ENCODE assay signal across 8 mouse cellular contexts in genomic region chr6:90463228-90463862, GRCm38 (mm10). TPM values are rescaled to one million over a fixed set of nuclear protein-coding genes. Genes with fewer than 3 reads are reported as not detected.
A peak's percentile ranks its signal among the peaks of the same experiment; 100 is the strongest.
DNase-seq lines count a peak whose midpoint lies in the region; ATAC-seq lines count a peak whose summit lies in the region.

No protein-coding gene starts in this region.

- under 1% methylated on average over 31 of the region's 31 CpGs for WGBS in liver, embryonic 15.5 days (ENCODE audit: insufficient replicate concordance)
- under 1% methylated on average over 31 of the region's 31 CpGs for WGBS in neural tube, embryonic 15.5 days

- peak; percentile 87 for DNase-seq in Muller cell, postnatal 12 days (ENCODE audit: inconsistent ontology term)
- peak; percentile 81 for DNase-seq in cerebellum, adult 9-10 months
- peak; percentile 91 to 93 for DNase-seq in heart, postnatal 36 days
- peak; percentile 85 to 93 for DNase-seq in layer of hippocampus, adult 18-20 months (ENCODE audit: low spot score in 2 of 2)
- peak; percentile 70 to 93 for DNase-seq in urinary bladder, postnatal 36 days (ENCODE audit: low spot score in 2 of 2)

- ATAC-seq in frontal cortex, adult (ENCODE audit: low TSS enrichment): peak; percentile 47
- ATAC-seq in liver, embryonic 15.5 days (ENCODE audit: insufficient read depth): peak; percentile 76
- peak; percentile 61 for ATAC-seq in neural tube, embryonic 15.5 days (ENCODE audit: low FRiP score)

- H3K4me2 ChIP-seq in liver, embryonic 15.5 days: peak overlapping the region; percentile 64
- H3K4me2 ChIP-seq in neural tube, embryonic 15.5 days: peak overlapping the region; percentile 100

- intact Hi-C loops in heart, postnatal 36 days (cut with DNase I): loop anchor here (1.0 kb wide), 1 partner anchor 44 kb away; no protein-coding TSS in a partner anchor

- peak overlapping the region; percentile 57 for H3K4me3 ChIP-seq in liver, embryonic 15.5 days (replicated peaks)
- peak overlapping the region; percentile 75 for H3K4me3 ChIP-seq in neural tube, embryonic 15.5 days (replicated peaks)

- H3K27me3 ChIP-seq in liver, embryonic 15.5 days: peaks cover 56% of the 10 kb centered on the region
- H3K27me3 ChIP-seq in neural tube, embryonic 15.5 days (replicated peaks): peaks cover 25% of the 10 kb centered on the region

- peaks cover 14% of the 10 kb centered on the region for H3K4me1 ChIP-seq in liver, embryonic 15.5 days (replicated peaks)
- H3K4me1 ChIP-seq in neural tube, embryonic 15.5 days: peaks cover 30% of the 10 kb centered on the region

- peak overlapping the region; percentile 85 for H3K27ac ChIP-seq in liver, embryonic 15.5 days (replicated peaks)
- peak overlapping the region; percentile 84 for H3K27ac ChIP-seq in neural tube, embryonic 15.5 days (replicated peaks)

- no peaks in the 10 kb centered on the region for H3K36me3 ChIP-seq in liver, embryonic 15.5 days (replicated peaks)
- H3K36me3 ChIP-seq in neural tube, embryonic 15.5 days: no peaks in the 10 kb centered on the region

- H3K9ac ChIP-seq in liver, embryonic 15.5 days: peak overlapping the region; percentile 45
- H3K9ac ChIP-seq in neural tube, embryonic 15.5 days (replicated peaks): peak overlapping the region; percentile 73

- no peaks in the 10 kb centered on the region for H3K9me3 ChIP-seq in liver, embryonic 15.5 days (replicated peaks)
- no peaks in the 10 kb centered on the region for H3K9me3 ChIP-seq in neural tube, embryonic 15.5 days (replicated peaks)

RNA-seq across cellular contexts. Expression of gene Klf15, which starts 1.0 kb away (rescaled TPM):
- 10 to 100 TPM; 60.8 to 87.4 TPM for total RNA-seq in heart, postnatal 36 days (2021)
- total RNA-seq in layer of hippocampus, adult 18-20 months (2021): 10 to 100 TPM; 36.5 to 44.2 TPM
- 18.4 and 22.4 TPM in 2 replicates for polyA plus RNA-seq in liver, embryonic 15.5 days (2015; fragmentation: Nextera tagmentation; extraction: Ambion mirVana)
- polyA plus RNA-seq in neural tube, embryonic 15.5 days (2015; fragmentation: Nextera tagmentation; extraction: Ambion mirVana): 16.9 and 18.5 TPM in 2 replicates

RNA-seq across cellular contexts. Expression of gene Aldh1l1, which starts 22.9 kb away (rescaled TPM):
- total RNA-seq in heart, postnatal 36 days (2021): 1 to 10 TPM; 1.9 to 2.2 TPM
- 10 to 100 TPM; 40.1 to 43.6 TPM for total RNA-seq in layer of hippocampus, adult 18-20 months (2021)
- 32.1 and 39.0 TPM in 2 replicates for polyA plus RNA-seq in liver, embryonic 15.5 days (2015; fragmentation: Nextera tagmentation; extraction: Ambion mirVana)
- 60.1 and 68.2 TPM in 2 replicates for polyA plus RNA-seq in neural tube, embryonic 15.5 days (2015; fragmentation: Nextera tagmentation; extraction: Ambion mirVana)

RNA-seq across cellular contexts. Expression of gene Cfap100, which starts 34.7 kb away (rescaled TPM):
- total RNA-seq in heart, postnatal 36 days (2021): under 1 TPM in 1 of 2 experiments, not detected in 1; 0.35 TPM
- total RNA-seq in layer of hippocampus, adult 18-20 months (2021): 10 to 100 TPM; 12.6 to 19.4 TPM
- polyA plus RNA-seq in liver, embryonic 15.5 days (2015; fragmentation: Nextera tagmentation; extraction: Ambion mirVana): 0.08 TPM in 1 of 2 replicates, not detected in the other
- 7.5 and 7.7 TPM in 2 replicates for polyA plus RNA-seq in neural tube, embryonic 15.5 days (2015; fragmentation: Nextera tagmentation; extraction: Ambion mirVana)

Comparison
In these comparisons a context has a peak if more than half of its experiments do, and no peak if none do; other contexts are left out.
1. Peak in every context shown above with its lines: DNase-seq, ATAC-seq, H3K4me3 ChIP-seq and H3K27ac ChIP-seq.
2. RNA of gene Aldh1l1, which starts 22.9 kb away (total RNA-seq): 40.1 to 43.6 TPM in layer of hippocampus, adult 18-20 months; 1.9 to 2.2 TPM in heart, postnatal 36 days; every median in the first group is over 10 times any median in the second.
3. RNA of gene Cfap100, which starts 34.7 kb away (total RNA-seq): 12.6 to 19.4 TPM in layer of hippocampus, adult 18-20 months; 0.35 TPM in heart, postnatal 36 days; every median in the first group is over 10 times any median in the second.